Mouse (Mus musculus) liver, postnatal 0 days (tissue): ENCODE measurements around the gene Ntng1.

Source experiments
- CTCF ChIP-seq: sonication (generic); IDR thresholded peaks from 2 replicates; pipeline ENCODE4 v1.5.1; 2016; ENCODE audit warnings: antibody characterized with exemption, low read depth
- EP300 ChIP-seq: IDR thresholded peaks from 2 replicates; pipeline ENCODE4 v1.6.1; 2016; ENCODE audit warnings: antibody characterized with exemption, low read depth, mild to moderate bottlenecking

- no peak for TF ChIP-seq EP300
- 0 out of 2 replicates have a peak, but pooled peaks have one; percentile 10 for TF ChIP-seq CTCF
These were observed 361.4 kb downstream of the Ntng1 start for GRCm38 (mm10) chr3:109782289-109782951.
